Mouse (Mus musculus): ENCODE data around the gene Fblim1. TPM values are rescaled to one million over a fixed set of nuclear protein-coding genes. Genes with fewer than 3 reads are reported as not detected.

Fblim1 gene
- polyA plus RNA-seq, 1 experiment from 2014 or later, result 90.1 TPM

- ChIA-PET CTCF (no interaction called here), POLR2A (no interaction called here)
- no peak for DNase-seq (ENCODE audit: low read depth, low spot score)
Observed at GRCm38 (mm10) chr4:141528938-141529337, 77.0 kb downstream of the Fblim1 start.

GRCm38 (mm10) chr4:141526936-141527650 lies 78.8 kb downstream of the Fblim1 start:
- H3K27me3 ChIP-seq, result no peaks in the 10 kb centered on the region
- TF ChIP-seq CTCF (IDR thresholded peaks at IDR 0.05), result no peak
- ATAC-seq (no peak), DNase-seq (ENCODE audit: low read depth, low spot score) (no peak)
- in situ Hi-C loops (cut with MboI; ENCODE audit: low pct_unique_long_range_greater_than_20kb), result no loop called here
- CTCF ChIA-PET, result no interaction called here
- POLR2A ChIA-PET, result no interaction called here

More at GRCm38 (mm10) chr4:141528938-141529337, 77.0 kb downstream of the Fblim1 start:
- no peak for ATAC-seq
- no peaks in the 10 kb centered on the region for H3K27me3 ChIP-seq
- TF ChIP-seq CTCF (IDR thresholded peaks at IDR 0.05), result no peak
- in situ Hi-C loops (cut with MboI; ENCODE audit: low pct_unique_long_range_greater_than_20kb), result no loop called here

Other genes starting within 250 kb of the Fblim1 start
- 0.60 TPM for gene Fam131c, start 237.9 kb downstream of the Fblim1 start, polyA plus RNA-seq (2021)
- 0.12 TPM for gene Clcnka, start 207.4 kb downstream of the Fblim1 start, polyA plus RNA-seq (2021)
- gene Clcnkb, start 190.1 kb downstream of the Fblim1 start, polyA plus RNA-seq (2021), result 1.2 TPM
- 0.24 TPM for gene Hspb7, start 185.3 kb downstream of the Fblim1 start, polyA plus RNA-seq (2021)
- gene Srarp, start 170.0 kb downstream of the Fblim1 start, polyA plus RNA-seq (2021), result 0.06 TPM
- gene Zbtb17, start 161.4 kb downstream of the Fblim1 start, polyA plus RNA-seq (2021), result 19.8 TPM
- gene Spen, start 67.5 kb downstream of the Fblim1 start, polyA plus RNA-seq (2021), result 31.8 TPM
- gene Tmem82, start 12.5 kb upstream of the Fblim1 start, polyA plus RNA-seq (2021), result 0.05 TPM
- 0.15 TPM for gene Slc25a34, start 17.7 kb upstream of the Fblim1 start, polyA plus RNA-seq (2021)
- 37.0 TPM for gene Plekhm2, start 58.8 kb upstream of the Fblim1 start, polyA plus RNA-seq (2021)
- gene Rsc1a1, start 79.5 kb upstream of the Fblim1 start, polyA plus RNA-seq (2021), result 4.7 TPM
- 16.6 TPM for gene Ddi2, start 117.3 kb upstream of the Fblim1 start, polyA plus RNA-seq (2021)
- gene Agmat, start 140.6 kb upstream of the Fblim1 start, polyA plus RNA-seq (2021), result not detected
- gene Dnajc16, start 184.8 kb upstream of the Fblim1 start, polyA plus RNA-seq (2021), result 14.5 TPM
- gene Casp9, start 187.5 kb upstream of the Fblim1 start, polyA plus RNA-seq (2021), result 6.9 TPM
- not detected for gene Cela2a, start 220.1 kb upstream of the Fblim1 start, polyA plus RNA-seq (2021)
- gene Ctrc, start 240.3 kb upstream of the Fblim1 start, polyA plus RNA-seq (2021), result not detected